Comparison of ENCODE assay signal across 15 mouse cellular contexts in the genomic region with DNA sequence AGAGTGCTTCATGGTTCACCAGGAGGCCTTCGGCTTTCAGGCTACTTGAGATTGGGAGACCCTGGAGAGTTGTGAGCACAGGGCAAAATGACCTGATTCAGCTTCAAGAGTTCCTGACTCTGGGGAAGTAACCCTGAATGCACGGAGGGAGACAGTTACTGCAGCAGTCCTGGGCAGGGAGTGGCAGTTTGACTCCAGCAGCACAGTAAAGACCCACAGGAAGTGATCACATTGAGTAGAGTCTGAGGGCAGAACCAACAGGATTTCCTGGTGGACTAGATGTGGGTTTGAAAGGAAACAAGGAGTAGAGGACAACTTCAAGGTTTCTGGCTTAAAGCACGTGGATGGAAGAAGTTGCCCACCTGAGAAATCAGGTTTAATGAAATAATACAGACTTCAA.
DNase-seq lines count a peak whose midpoint lies in the region; ATAC-seq and TF ChIP-seq lines count a peak whose summit lies in the region.
"Had no signal": no experiment of that assay in that cellular context is flagged by ENCODE, and none has a peak within 500 bp of the region (broad histone marks: within the 10 kb centered on the region; RNA-seq: fewer than 3 reads in every experiment).

No protein-coding gene starts in this region.

- H3K27me3 ChIP-seq in kidney, adult 2 months (replicated peaks; ENCODE audit: control insufficient read depth, insufficient read depth, low read length), result no peaks in the 10 kb centered on the region
- H3K27me3 ChIP-seq in kidney, embryonic 16.5 days (ENCODE audit: insufficient read depth, low read length), result no peaks in the 10 kb centered on the region
- H3K27me3 ChIP-seq in embryonic facial prominence, embryonic 10.5 days (replicated peaks; ENCODE audit: low read depth, poor library complexity, severe bottlenecking), result no peaks in the 10 kb centered on the region
- H3K27me3 ChIP-seq: liver, embryonic 15.5 days had no signal

- no peak overlapping the region for H3K4me2 ChIP-seq in kidney, embryonic 16.5 days (replicated peaks; ENCODE audit: low read depth, low read length)
- H3K4me2 ChIP-seq: liver, embryonic 15.5 days had no signal

- WGBS in kidney, adult 2 months, result 66% methylated on average over 3 of the region's 3 CpGs
- WGBS in kidney, embryonic 16.5 days, result 69% methylated on average over 3 of the region's 3 CpGs
- WGBS in embryonic facial prominence, embryonic 10.5 days, result 75% methylated on average over 3 of the region's 3 CpGs

- H3K9ac ChIP-seq in kidney, embryonic 16.5 days (replicated peaks; ENCODE audit: low read length), result no peak overlapping the region
- H3K9ac ChIP-seq: liver, embryonic 15.5 days had no signal

- no peak for TF ChIP-seq CTCF in kidney, adult 2 months (conservative IDR thresholded peaks at IDR 0.05; ENCODE audit: insufficient read depth, insufficient read length, low read depth, low read length)
- no peak for TF ChIP-seq CTCF in left cerebral cortex, adult 2 months (IDR thresholded peaks at IDR 0.05)

- no peak overlapping the region for H3K27ac ChIP-seq in kidney, adult 2 months (ENCODE audit: insufficient read depth, low read depth, low read length)
- H3K27ac ChIP-seq in kidney, embryonic 16.5 days (ENCODE audit: low read length), result no peak overlapping the region
- no peak overlapping the region for H3K27ac ChIP-seq in embryonic facial prominence, embryonic 10.5 days (replicated peaks)
- no peak overlapping the region for H3K27ac ChIP-seq in left cerebral cortex, adult 2 months
- H3K27ac ChIP-seq: hindbrain, embryonic 10.5 days; layer of hippocampus, adult 2 months; liver, embryonic 15.5 days had no signal

- no peak for TF ChIP-seq POLR2A in kidney, adult 2 months (IDR thresholded peaks at IDR 0.05; ENCODE audit: low read depth, low read length)

- intact Hi-C loops in left cerebral cortex, adult 2 months (cut with DNase I), result no loop called here

- H3K36me3 ChIP-seq in kidney, adult 2 months (ENCODE audit: control insufficient read depth, insufficient read depth, low read length), result no peaks in the 10 kb centered on the region
- H3K36me3 ChIP-seq in kidney, embryonic 16.5 days (ENCODE audit: insufficient read depth, low read length), result no peaks in the 10 kb centered on the region
- H3K36me3 ChIP-seq in embryonic facial prominence, embryonic 10.5 days (replicated peaks), result no peaks in the 10 kb centered on the region
- H3K36me3 ChIP-seq: hindbrain, embryonic 10.5 days; liver, embryonic 15.5 days had no signal

- H3K4me3 ChIP-seq in kidney, adult 2 months (ENCODE audit: insufficient read depth, low read depth, low read length), result no peak overlapping the region
- no peak overlapping the region for H3K4me3 ChIP-seq in kidney, embryonic 16.5 days (ENCODE audit: low read length)
- no peak overlapping the region for H3K4me3 ChIP-seq in embryonic facial prominence, embryonic 10.5 days
- no peak overlapping the region for H3K4me3 ChIP-seq in left cerebral cortex, adult 2 months
- H3K4me3 ChIP-seq: hindbrain, embryonic 10.5 days; layer of hippocampus, adult 2 months; liver, embryonic 15.5 days had no signal

- H3K9me3 ChIP-seq in kidney, embryonic 16.5 days (ENCODE audit: low read length), result no peaks in the 10 kb centered on the region
- H3K9me3 ChIP-seq in embryonic facial prominence, embryonic 10.5 days, result no peaks in the 10 kb centered on the region
- H3K9me3 ChIP-seq: hindbrain, embryonic 10.5 days; liver, embryonic 15.5 days had no signal

- DNase-seq in kidney, adult 2 months, result peak; percentile 17
- peak; percentile 60 for DNase-seq in CD4-positive, CD25-positive, alpha-beta regulatory T cell, adult 2 months (ENCODE audit: low read depth, low spot score)
- DNase-seq in natural killer cell, adult 2 months (ENCODE audit: low spot score in 2 of 2), result peak; percentile 21 to 27
- DNase-seq in ovary, adult 18-20 months (ENCODE audit: low spot score), result no peak
- DNase-seq in embryonic facial prominence, embryonic 10.5 days (ENCODE audit: low spot score), result no peak
- DNase-seq in left cerebral cortex, adult 2 months (ENCODE audit: extremely low spot score in 1 of 2, low spot score in 2 of 2), result no peak
- DNase-seq: cerebellum, adult 9-10 months; gastrocnemius, postnatal 25 days; kidney, adult 18-20 months had no signal

- no peaks in the 10 kb centered on the region; the same call in 1 of the 2 replicates for H3K4me1 ChIP-seq in kidney, adult 2 months (ENCODE audit: control insufficient read depth, insufficient read depth, low read length)
- peaks cover 23% of the 10 kb centered on the region for H3K4me1 ChIP-seq in kidney, embryonic 16.5 days (ENCODE audit: insufficient read depth, low read length)
- H3K4me1 ChIP-seq in embryonic facial prominence, embryonic 10.5 days, result peaks cover 25% of the 10 kb centered on the region
- H3K4me1 ChIP-seq: hindbrain, embryonic 10.5 days; liver, embryonic 15.5 days had no signal

- no peak for ATAC-seq in kidney, embryonic 16.5 days (ENCODE audit: low FRiP score, low TSS enrichment)
- ATAC-seq in granulocyte monocyte progenitor cell, adult 5-6 weeks (replicated peaks; ENCODE audit: poor library complexity, severe bottlenecking), result peak; percentile 86
- ATAC-seq: forebrain, embryonic 14.5 days had no signal

Comparison
In these comparisons a context has a peak if more than half of its experiments do, and no peak if none do; other contexts are left out.
1. DNase-seq: peak in kidney, adult 2 months (single experiment), CD4-positive, CD25-positive, alpha-beta regulatory T cell, adult 2 months (single experiment) and natural killer cell, adult 2 months (2 of 2); none in ovary, adult 18-20 months (single experiment), embryonic facial prominence, embryonic 10.5 days (single experiment) and left cerebral cortex, adult 2 months (0 of 2).